Mouse (Mus musculus) neutrophil, adult 5-6 weeks (primary cell): Measurements from ENCODE around the gene Gm364. TPM values are rescaled to one million over a fixed set of nuclear protein-coding genes. Genes with fewer than 3 reads are reported as not detected.

Experiments used
- total RNA-seq: library from RNA; stranded (forward); fragments of 200-1000 nt; gene quantifications from 2 replicates; pipeline ENCODE4 v1.2.3, GENCODE M21; 2017

The Gm364 gene
- total RNA-seq, 1 experiment from 2014 or later = not detected

Other genes starting within 250 kb of the Gm364 start
- 1.2 and 3.5 TPM in 2 replicates for gene Cd40lg, start 197.0 kb upstream of the Gm364 start, total RNA-seq
- gene Arhgef6, start 70.4 kb upstream of the Gm364 start, total RNA-seq = 141 and 151 TPM in 2 replicates
- 58.6 and 60.6 TPM in 2 replicates for gene Rbmx, start 16.1 kb upstream of the Gm364 start, total RNA-seq
- not detected in 2 replicates for gene Gpr101, start 94.6 kb downstream of the Gm364 start, total RNA-seq